Mouse (Mus musculus): ENCODE data around the gene Il2rg.

Il2rg gene

DNA sequence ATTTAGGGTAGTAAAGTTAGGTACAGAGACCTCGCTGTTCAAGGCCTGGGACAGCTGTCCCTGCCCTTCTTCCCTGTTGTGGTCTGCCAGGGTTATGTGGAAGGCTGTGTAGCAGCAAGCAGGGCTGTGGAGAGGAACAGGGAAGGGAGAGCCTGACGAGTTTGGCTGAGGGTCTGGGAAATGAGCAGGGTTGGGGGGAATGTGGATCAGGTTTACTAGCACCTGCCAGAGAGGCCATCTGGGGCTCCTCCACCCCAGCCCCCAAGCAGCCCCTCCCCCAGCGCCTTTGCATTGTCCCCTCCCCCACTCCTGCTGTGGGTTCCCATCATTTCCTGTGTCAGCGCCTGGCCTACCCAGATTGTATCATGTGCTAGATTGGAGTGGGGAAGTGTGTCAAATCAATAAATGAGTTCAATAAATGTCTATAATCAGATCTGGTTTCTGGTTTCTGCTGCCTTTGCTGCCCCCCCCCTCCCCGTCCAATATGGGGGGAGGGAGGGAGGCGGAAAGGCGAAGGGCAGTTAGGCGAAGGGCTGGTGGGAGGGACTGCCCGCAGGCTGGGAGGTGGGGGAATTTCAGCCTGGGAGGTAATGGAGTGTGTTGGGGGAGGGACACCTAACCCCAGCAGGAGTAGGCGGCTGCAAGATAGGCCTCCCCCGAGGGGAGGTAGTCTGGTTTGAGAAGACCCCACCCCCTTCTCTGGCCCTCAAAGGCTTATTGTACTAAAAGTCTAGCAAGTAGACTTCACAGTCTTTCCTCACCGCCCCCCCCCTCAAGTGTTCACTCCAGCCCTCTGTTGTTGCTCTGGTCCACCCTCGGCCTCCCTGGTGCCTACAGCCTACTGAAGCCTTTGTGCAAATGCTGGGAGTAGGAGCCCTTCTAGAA, 7.4 kb downstream of the Il2rg start:
- DNase-seq: no peak

GRCm38 (mm10) chrX:101256603-101257002, 11.5 kb downstream of the Il2rg start:
- DNase-seq: no peak

DNA sequence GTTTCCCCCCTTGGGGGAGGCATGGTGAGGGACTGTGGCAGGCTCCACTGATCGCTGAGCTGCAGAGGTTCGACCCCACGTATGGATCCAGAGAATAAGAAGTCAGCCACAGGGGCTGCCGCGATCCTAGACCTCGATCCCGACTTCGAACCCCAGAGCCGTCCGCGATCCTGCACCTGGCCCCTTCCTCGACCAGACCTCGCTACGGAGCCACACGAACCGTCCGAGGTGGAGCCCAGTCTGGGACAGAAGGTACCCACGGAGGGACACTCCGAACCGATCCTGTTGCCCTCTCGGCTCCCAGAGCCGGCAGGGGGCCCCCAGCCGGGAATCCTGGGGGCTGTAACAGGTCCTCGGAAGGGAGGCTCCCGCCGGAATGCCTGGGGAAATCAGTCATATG, 13.3 kb downstream of the Il2rg start:
- no peak for DNase-seq

- peak; percentile 90 for DNase-seq
These were observed 13.9 kb downstream of the Il2rg start, which contains the start of gene Foxo4 for GRCm38 (mm10) chrX:101253952-101254729. Gene Foxo4 (plus strand): TSS chrX:101254528.

- no peak for DNase-seq
These were observed 23.0 kb downstream of the Il2rg start for GRCm38 (mm10) chrX:101245011-101245410.

GRCm38 (mm10) chrX:101222796-101223162, 45.3 kb downstream of the Il2rg start:
- no peak for DNase-seq

DNA sequence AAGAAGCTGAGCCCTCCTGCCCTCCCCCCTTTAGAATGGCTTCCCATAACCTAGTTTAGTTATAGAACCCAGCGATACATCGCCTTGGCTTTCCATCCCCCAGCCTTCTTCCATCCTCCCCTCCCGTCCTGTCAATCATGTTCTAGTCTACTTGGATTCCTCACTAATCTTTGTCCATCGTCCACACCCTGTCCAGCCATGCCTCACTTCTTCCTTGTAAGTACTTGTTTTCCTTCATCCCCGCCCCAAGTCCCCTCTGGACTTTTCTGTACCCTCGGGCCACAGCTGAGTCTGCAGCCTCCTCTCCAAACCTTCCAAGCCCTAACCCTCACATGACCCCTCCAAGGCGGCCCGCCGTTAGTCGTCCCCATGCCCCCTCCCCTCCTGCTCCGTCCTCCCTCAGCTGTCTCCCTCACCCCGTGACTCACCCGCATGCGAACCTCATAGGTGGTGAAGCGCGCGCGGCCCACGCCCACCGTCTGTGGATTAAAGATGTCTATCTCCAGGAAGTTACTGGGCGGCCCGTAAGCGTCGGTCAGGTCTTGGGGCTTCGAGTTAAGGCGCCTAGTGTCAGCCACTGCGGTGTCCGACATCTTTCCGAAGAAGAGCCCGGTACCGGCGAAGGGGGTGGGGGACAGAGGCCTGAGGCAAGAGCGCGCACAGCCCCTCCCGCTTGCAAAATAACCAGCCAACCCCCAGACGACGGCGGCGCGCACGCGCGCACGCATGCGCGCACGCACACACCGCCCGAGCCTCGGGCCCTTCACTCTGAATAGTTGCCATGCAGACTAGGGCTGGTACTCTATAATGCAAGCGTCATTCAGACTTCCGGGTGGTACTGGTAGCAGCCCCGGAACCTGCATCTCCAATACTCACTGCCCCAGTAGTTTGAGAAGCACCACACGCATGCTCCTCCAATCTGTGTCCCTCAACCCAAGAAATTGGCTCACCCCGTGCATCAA, 45.9 kb downstream of the Il2rg start, which contains the start of gene Snx12:
Gene Snx12 (minus strand): TSS at position 730 of the 962 bp plus-strand sequence.
- DNase-seq: peak; percentile 95
